In genomic region chr6:72162155-72162890, GRCm38 (mm10) we compare ENCODE assay signal across 9 mouse cellular contexts.
DNase-seq lines count a peak whose midpoint lies in the region; ATAC-seq and TF ChIP-seq lines count a peak whose summit lies in the region.
"Had no signal": no experiment of that assay in that cellular context is flagged by ENCODE, and none has a peak within 500 bp of the region (broad histone marks: within the 10 kb centered on the region; RNA-seq: fewer than 3 reads in every experiment).

No protein-coding gene starts in this region.

- peak; percentile 85 for DNase-seq in gastrocnemius, adult 2 months
- no peak for DNase-seq in gastrocnemius, postnatal 4 days (ENCODE audit: low spot score in 2 of 2)
- peak; percentile 73 for DNase-seq in embryo, embryonic 10.5 days (ENCODE audit: low spot score)
- DNase-seq in heart, postnatal 36 days, result peak; percentile 66 to 70
- no peak for DNase-seq in liver, embryonic 13.5 days
- DNase-seq in stomach, postnatal 0 days (ENCODE audit: low spot score), result no peak
- no peak for DNase-seq in cerebellum, adult 8-10 months
- DNase-seq in cerebellum, adult 11 months, result no peak

- H3K4me2 ChIP-seq in liver, embryonic 13.5 days, result peak overlapping the region; percentile 13; the same call in 1 of the 2 replicates
- H3K4me2 ChIP-seq in stomach, postnatal 0 days (replicated peaks; ENCODE audit: low read depth), result no peak overlapping the region

- TF ChIP-seq CTCF in gastrocnemius, adult 2 months (IDR thresholded peaks at IDR 0.05), result no peak
- TF ChIP-seq CTCF in stomach, postnatal 0 days (IDR thresholded peaks at IDR 0.05; ENCODE audit: low read depth), result no peak

- no peaks in the 10 kb centered on the region for H3K36me3 ChIP-seq in liver, embryonic 13.5 days
- H3K36me3 ChIP-seq in stomach, postnatal 0 days (ENCODE audit: control insufficient read depth, insufficient read depth, low read length), result no peaks in the 10 kb centered on the region

- peak; percentile 62 for ATAC-seq in liver, embryonic 13.5 days (ENCODE audit: low read depth)
- ATAC-seq in stomach, postnatal 0 days (ENCODE audit: low FRiP score, low TSS enrichment), result peak; percentile 40; the same call in 1 of the 2 replicates

- peak overlapping the region; percentile 50 for H3K4me3 ChIP-seq in gastrocnemius, adult 2 months
- no peak overlapping the region for H3K4me3 ChIP-seq in liver, embryonic 13.5 days (replicated peaks)
- H3K4me3 ChIP-seq in stomach, postnatal 0 days (ENCODE audit: low read depth, low read length), result no peak overlapping the region
- H3K4me3 ChIP-seq: erythroblast, embryonic 14.5 days had no signal

- 9% methylated on average over 19 of the region's 19 CpGs for WGBS in liver, embryonic 13.5 days (ENCODE audit: insufficient replicate concordance)
- whole genome bisulfite sequencing in stomach, postnatal 0 days, result 26% methylated on average over 19 of the region's 19 CpGs

- intact Hi-C loops in gastrocnemius, adult 2 months (cut with DNase I), result loop anchor here (5.0 kb wide), 2 partner anchors 40 to 65 kb away; partner anchors contain the start of gene St3gal5
- intact Hi-C loops in heart, postnatal 36 days (cut with DNase I), result no loop called here

- peak overlapping the region; percentile 80 for H3K27ac ChIP-seq in gastrocnemius, adult 2 months
- no peak overlapping the region; the same call in 1 of the 2 replicates for H3K27ac ChIP-seq in liver, embryonic 13.5 days
- no peak overlapping the region for H3K27ac ChIP-seq in stomach, postnatal 0 days (replicated peaks)

- H3K4me1 ChIP-seq in liver, embryonic 13.5 days (replicated peaks), result peaks cover 16% of the 10 kb centered on the region
- no peaks in the 10 kb centered on the region for H3K4me1 ChIP-seq in stomach, postnatal 0 days (replicated peaks; ENCODE audit: control insufficient read depth, insufficient read depth)

- no peak overlapping the region for H3K9ac ChIP-seq in liver, embryonic 13.5 days
- H3K9ac ChIP-seq in stomach, postnatal 0 days (ENCODE audit: low read length), result no peak overlapping the region

- no peaks in the 10 kb centered on the region for H3K27me3 ChIP-seq in liver, embryonic 13.5 days
- no peaks in the 10 kb centered on the region for H3K27me3 ChIP-seq in stomach, postnatal 0 days (ENCODE audit: control insufficient read depth, insufficient read depth, low read length)

- no peaks in the 10 kb centered on the region for H3K9me3 ChIP-seq in liver, embryonic 13.5 days (replicated peaks)
- H3K9me3 ChIP-seq in stomach, postnatal 0 days (ENCODE audit: control insufficient read depth, low read length), result no peaks in the 10 kb centered on the region

- TF ChIP-seq EP300 in stomach, postnatal 0 days (optimal IDR thresholded peaks at IDR 0.05), result no peak

Comparison
In these comparisons a context has a peak if more than half of its experiments do, and no peak if none do; other contexts are left out.
1. DNase-seq: peak in gastrocnemius, adult 2 months (single experiment), embryo, embryonic 10.5 days (single experiment) and heart, postnatal 36 days (2 of 2); none in gastrocnemius, postnatal 4 days (0 of 2), liver, embryonic 13.5 days (single experiment), stomach, postnatal 0 days (single experiment), cerebellum, adult 8-10 months (single experiment) and cerebellum, adult 11 months (single experiment).